Mouse (Mus musculus): ENCODE measurements around the gene Ptma. TPM values are rescaled to one million over a fixed set of nuclear protein-coding genes. Genes with fewer than 3 reads are reported as not detected.

Ptma gene
- polyA plus RNA-seq, 1 experiment = 672 TPM

DNA sequence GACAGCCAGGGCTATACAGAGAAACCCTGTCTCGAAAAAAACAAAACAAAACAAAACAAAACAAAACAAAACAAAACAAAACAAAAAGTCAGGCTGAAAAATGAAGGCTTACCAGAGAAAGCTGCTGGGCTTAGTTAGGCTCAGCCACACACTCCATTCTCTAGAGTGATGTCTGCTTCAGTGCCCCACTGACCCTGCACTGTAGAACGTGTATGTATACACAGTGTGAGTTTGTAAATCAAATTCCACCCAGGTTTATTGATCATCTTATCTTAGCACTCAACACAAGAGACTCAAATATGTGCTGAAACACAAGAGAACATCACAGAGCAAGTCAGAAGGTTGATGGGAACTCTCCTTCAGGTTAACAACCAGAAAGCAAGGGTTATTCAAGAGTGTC is 41.9 kb downstream of the Ptma start:
- Histone ChIP-seq H3K4me3 (replicated peaks; ENCODE audit: insufficient read depth, low read depth, low read length) (no peak overlapping the region), H3K4me1 (ENCODE audit: control insufficient read depth, insufficient read depth, low read length) (no peaks in the 10 kb centered on the region), H3K27ac (ENCODE audit: insufficient read depth, low read length) (no peak overlapping the region), H3K27me3 (ENCODE audit: control insufficient read depth, insufficient read depth, low read length) (no peaks in the 10 kb centered on the region)
- no peak for DNase-seq
- TF ChIP-seq POLR2A (IDR thresholded peaks at IDR 0.05; ENCODE audit: borderline replicate concordance, insufficient read depth, low read length) (no peak), CTCF (IDR thresholded peaks at IDR 0.05; ENCODE audit: borderline replicate concordance, insufficient read depth, low read depth, low read length) (no peak)
- 88% methylated on average over 2 of the region's 2 CpGs for WGBS

DNA sequence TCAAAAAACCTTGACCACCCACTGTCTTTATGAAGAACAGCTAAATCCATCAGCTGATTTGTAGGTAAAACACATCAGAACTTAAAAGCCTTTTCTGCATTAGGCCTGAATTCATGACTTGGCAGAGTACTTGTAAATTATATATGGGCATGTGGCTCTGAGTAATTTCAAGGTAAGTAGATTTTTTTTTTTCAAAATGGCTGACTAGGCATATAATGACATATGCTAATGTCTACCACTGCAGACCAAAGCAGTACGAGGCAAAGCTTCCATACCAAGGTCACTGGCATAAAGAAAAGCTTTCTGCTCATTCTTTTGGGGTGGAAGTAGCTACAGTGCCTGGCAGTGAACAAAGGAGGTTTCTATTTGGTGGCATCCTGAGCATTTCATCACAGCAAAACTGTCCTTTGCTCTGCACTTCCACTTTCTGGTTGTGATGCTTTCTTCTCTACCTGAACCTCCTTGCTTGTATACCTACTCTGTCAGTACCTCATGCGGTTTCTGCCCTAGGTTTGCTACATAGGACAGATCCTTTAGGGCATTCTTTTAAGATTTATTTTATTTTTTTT is 42.9 kb downstream of the Ptma start:
- Histone ChIP-seq H3K4me1 (ENCODE audit: control insufficient read depth, insufficient read depth, low read length) (no peaks in the 10 kb centered on the region), H3K27me3 (ENCODE audit: control insufficient read depth, insufficient read depth, low read length) (no peaks in the 10 kb centered on the region), H3K27ac (ENCODE audit: insufficient read depth, low read length) (no peak overlapping the region), H3K4me3 (replicated peaks; ENCODE audit: insufficient read depth, low read depth, low read length) (no peak overlapping the region)
- WGBS = 91% methylated on average over 2 of the region's 2 CpGs
- TF ChIP-seq POLR2A (IDR thresholded peaks at IDR 0.05; ENCODE audit: borderline replicate concordance, insufficient read depth, low read length) = no peak
- no peak for TF ChIP-seq CTCF (IDR thresholded peaks at IDR 0.05; ENCODE audit: borderline replicate concordance, insufficient read depth, low read depth, low read length)
- DNase-seq = no peak

DNA sequence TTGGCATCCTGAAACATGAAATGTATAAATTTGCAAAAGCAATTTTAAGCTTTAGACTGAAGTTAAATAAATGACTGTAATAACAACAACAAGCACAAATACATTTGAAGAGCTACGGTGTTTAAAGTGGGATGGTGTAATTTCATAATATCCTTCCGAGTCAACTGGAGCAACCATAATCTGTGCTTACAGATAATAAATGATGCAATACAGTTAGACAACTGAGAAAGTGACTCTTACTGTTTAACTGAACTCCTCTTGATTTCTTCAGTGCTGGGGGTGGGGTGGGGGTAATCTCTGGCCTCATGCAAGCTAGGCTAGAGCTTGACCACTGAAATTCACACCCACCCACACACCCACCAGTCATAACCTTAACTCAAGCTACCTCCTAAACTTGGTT is 44.9 kb downstream of the Ptma start:
- DNase-seq = no peak
- Histone ChIP-seq H3K27ac (ENCODE audit: insufficient read depth, low read length) (no peak overlapping the region), H3K4me3 (replicated peaks; ENCODE audit: insufficient read depth, low read depth, low read length) (no peak overlapping the region), H3K27me3 (ENCODE audit: control insufficient read depth, insufficient read depth, low read length) (no peaks in the 10 kb centered on the region), H3K4me1 (ENCODE audit: control insufficient read depth, insufficient read depth, low read length) (no peaks in the 10 kb centered on the region)
- 94% methylated on average over 2 of the region's 2 CpGs for WGBS
- TF ChIP-seq CTCF (IDR thresholded peaks at IDR 0.05; ENCODE audit: borderline replicate concordance, insufficient read depth, low read depth, low read length) = no peak
- no peak for TF ChIP-seq POLR2A (IDR thresholded peaks at IDR 0.05; ENCODE audit: borderline replicate concordance, insufficient read depth, low read length)

DNA sequence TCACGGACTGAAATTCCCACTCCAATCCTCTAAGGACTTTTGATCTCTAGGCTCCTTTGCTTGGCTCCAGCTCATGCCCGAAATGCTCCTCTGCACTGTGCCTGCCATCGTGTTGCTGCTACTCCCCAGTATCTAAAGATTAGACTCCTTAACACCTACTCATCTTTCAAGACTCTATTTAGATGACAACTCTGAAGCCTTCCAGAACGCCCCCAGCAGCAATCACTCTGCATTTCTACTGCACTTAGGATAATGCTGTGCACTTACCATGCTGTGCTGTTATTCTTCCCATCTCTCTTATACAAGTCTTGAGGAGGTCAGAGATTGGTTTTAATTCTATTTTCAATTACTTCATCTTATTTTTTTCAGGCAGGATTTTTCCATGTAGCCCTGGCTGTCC is 45.4 kb downstream of the Ptma start:
- WGBS = 88% methylated on average over 4 of the region's 4 CpGs
- Histone ChIP-seq H3K27ac (ENCODE audit: insufficient read depth, low read length) (no peak overlapping the region), H3K27me3 (ENCODE audit: control insufficient read depth, insufficient read depth, low read length) (no peaks in the 10 kb centered on the region), H3K4me3 (replicated peaks; ENCODE audit: insufficient read depth, low read depth, low read length) (no peak overlapping the region), H3K4me1 (ENCODE audit: control insufficient read depth, insufficient read depth, low read length) (no peaks in the 10 kb centered on the region)
- DNase-seq = no peak
- TF ChIP-seq POLR2A (IDR thresholded peaks at IDR 0.05; ENCODE audit: borderline replicate concordance, insufficient read depth, low read length) (no peak), CTCF (IDR thresholded peaks at IDR 0.05; ENCODE audit: borderline replicate concordance, insufficient read depth, low read depth, low read length) (no peak)

Other genes starting within 250 kb of the Ptma start
- 1.0 and 1.3 TPM in 2 replicates for gene B3gnt7, start 223.9 kb upstream of the Ptma start, polyA plus RNA-seq (2012; rRNA removed)
- gene Ncl, start 167.3 kb upstream of the Ptma start, polyA plus RNA-seq (2012; rRNA removed) = 105 and 134 TPM in 2 replicates
- 1.6 and 1.8 TPM in 2 replicates for gene Nmur1, start 100.5 kb upstream of the Ptma start, polyA plus RNA-seq (2012; rRNA removed)
- gene Tex44, start 100.4 kb upstream of the Ptma start, polyA plus RNA-seq (2012; rRNA removed) = not detected in 2 replicates
- gene Pde6d, start 55.9 kb downstream of the Ptma start, polyA plus RNA-seq (2012; rRNA removed) = 84.2 and 87.1 TPM in 2 replicates
- gene Cops7b, start 56.2 kb downstream of the Ptma start, polyA plus RNA-seq (2012; rRNA removed) = 29.8 and 30.9 TPM in 2 replicates
- gene Nppc, start 143.8 kb downstream of the Ptma start, polyA plus RNA-seq (2012; rRNA removed) = 18.7 and 21.1 TPM in 2 replicates
- 22.3 and 22.6 TPM in 2 replicates for gene Dis3l2, start 177.1 kb downstream of the Ptma start, polyA plus RNA-seq (2012; rRNA removed)

Data from cerebellum, adult 2 months (tissue).